Mouse (Mus musculus): ENCODE measurements at regions not wholly inside any gene's neighbourhood (a gene's known extent, or its start where the extent isn't known, plus 50 kb on each side); places are given as distances from the start of the nearest gene placed in this dataset.
A peak's percentile ranks its signal among the peaks of the same experiment; 100 is the strongest.

DNA sequence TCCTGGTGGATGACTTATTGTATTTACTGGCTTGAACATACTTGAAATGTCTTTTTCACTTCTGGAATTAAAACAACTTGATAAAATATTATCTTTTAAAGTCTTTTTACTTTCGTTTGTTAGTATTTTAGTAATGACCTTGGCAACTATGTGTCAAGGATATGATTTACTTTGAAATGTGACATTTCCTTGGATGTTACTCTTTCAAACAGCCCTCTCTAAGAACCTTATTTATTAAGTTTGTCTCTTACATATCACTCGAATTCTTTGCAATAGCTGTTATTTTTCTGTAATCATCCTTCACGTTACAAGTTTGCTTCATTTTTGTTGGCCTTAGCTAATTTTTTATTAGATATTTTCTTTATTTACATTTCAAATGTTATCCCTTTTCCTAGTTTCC, 469.8 kb downstream of the Eepd1 start:
- no peak for DNase-seq (ENCODE audit: low spot score in 2 of 2)

DNA sequence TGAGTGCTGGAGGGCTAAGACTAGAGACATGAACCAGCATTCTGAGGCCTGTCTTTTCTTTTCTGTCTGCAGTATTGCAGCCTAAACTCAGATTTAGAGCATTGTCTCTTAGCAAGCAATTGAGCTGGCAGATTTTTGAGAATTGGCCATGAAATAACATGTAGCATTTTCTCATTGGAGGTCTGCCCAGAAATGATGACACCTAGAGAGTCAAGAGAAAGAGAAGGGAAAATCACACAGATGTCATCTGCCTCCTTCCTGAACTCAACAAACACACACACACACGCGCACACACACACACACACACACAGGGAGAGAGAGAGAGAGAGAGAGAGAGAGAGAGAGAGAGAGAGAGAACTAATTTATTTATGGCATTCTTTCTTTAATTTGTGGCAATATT, 477.7 kb downstream of the Eepd1 start:
- DNase-seq (ENCODE audit: low spot score in 2 of 2): peak in 1 of 2 experiments; percentile 46

DNA sequence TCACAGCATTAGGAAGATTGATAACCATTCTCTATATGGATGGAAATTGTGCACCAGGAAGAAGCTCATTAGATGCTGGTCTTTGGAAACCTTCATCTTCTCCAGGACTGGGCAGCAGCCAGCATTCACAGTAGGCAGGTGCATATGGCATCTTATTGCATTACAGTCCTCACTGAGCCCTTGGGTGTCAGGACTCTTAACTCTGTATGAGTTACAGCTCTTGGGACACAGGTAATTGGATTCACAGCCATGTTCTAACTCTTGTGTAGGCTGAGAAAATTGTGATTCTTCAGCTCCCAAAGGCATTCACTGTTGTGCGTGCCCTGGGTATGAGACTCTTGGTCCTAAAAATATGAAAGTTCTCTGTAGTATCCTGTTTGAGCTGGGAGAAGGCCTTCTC, 504.1 kb downstream of the Eepd1 start:
- no peak for DNase-seq (ENCODE audit: low spot score in 2 of 2)

DNA sequence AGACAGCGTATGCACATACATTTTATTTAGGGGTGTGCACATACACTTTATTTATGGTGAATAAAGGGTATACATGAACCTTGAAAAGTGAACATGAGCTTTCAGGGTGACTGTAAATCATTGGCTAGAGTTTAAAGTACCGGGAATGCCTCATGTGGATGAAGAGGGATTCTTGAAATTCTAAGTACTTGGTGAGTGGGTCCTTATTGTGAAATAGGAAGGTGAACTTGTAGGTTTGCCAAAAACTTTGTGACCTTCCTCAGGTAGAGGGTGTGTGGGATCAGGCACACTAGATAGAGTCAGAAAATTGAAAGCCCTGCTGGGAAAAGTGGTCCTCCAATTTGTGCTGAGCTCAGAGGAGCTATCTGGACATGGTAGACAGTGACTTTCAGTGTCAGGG, 504.6 kb downstream of the Eepd1 start:
- no peak for DNase-seq (ENCODE audit: low spot score in 2 of 2)

DNA sequence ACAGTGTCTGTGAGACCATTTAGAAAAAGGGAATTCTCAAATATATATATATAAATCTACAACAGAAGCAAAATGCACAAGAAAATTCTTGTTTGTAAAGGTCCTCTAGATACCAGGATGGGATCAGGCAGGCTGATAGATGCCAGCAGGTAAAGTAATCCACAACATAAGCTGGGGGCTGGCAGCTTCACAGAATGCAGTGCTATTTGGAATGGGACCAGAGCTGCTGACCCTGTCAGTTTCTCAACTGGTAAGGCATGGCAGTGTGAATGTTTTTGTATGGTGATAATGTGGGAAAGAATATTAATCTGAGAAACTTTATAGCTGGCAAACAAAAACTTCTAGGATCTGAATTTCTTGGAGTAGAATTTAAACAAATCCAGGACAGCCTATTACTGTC, 520.5 kb downstream of the Eepd1 start:
- DNase-seq (ENCODE audit: low spot score in 2 of 2): no peak

Measured in layer of hippocampus, postnatal 14 days (tissue).